ENCODE assay signal across 8 mouse cellular contexts in genomic region chr7:25181814-25182213, GRCm38 (mm10). TPM values are rescaled to one million over a fixed set of nuclear protein-coding genes. Genes with fewer than 3 reads are reported as not detected.
DNase-seq lines count a peak whose midpoint lies in the region; ATAC-seq and TF ChIP-seq lines count a peak whose summit lies in the region.

No protein-coding gene starts in this region.

- WGBS in forebrain, embryonic 16.5 days: 5% methylated on average over 21 of the region's 21 CpGs
- 7% methylated on average over 21 of the region's 21 CpGs for WGBS in kidney, embryonic 14.5 days

- peaks cover 28% of the 10 kb centered on the region for H3K4me1 ChIP-seq in E14TG2a.4 (replicated peaks; ENCODE audit: low read depth, low read length)
- peaks cover 33% of the 10 kb centered on the region for H3K4me1 ChIP-seq in forebrain, embryonic 16.5 days (replicated peaks; ENCODE audit: control insufficient read depth, insufficient read depth, low read length)
- H3K4me1 ChIP-seq in megakaryocyte, embryonic 14.5 days: peaks cover 71% of the 10 kb centered on the region
- 0 out of 2 replicates have a peak, but pooled peaks cover 3% of the 10 kb centered on the region for H3K4me1 ChIP-seq in kidney, embryonic 14.5 days (ENCODE audit: control insufficient read depth, insufficient read depth, low read length)

- no peak for ATAC-seq in forebrain, embryonic 16.5 days
- no peak for ATAC-seq in kidney, embryonic 14.5 days (ENCODE audit: low FRiP score, low TSS enrichment)

- peak overlapping the region; percentile 53 for H3K4me2 ChIP-seq in forebrain, embryonic 16.5 days (ENCODE audit: low read length)
- H3K4me2 ChIP-seq in kidney, embryonic 14.5 days (replicated peaks; ENCODE audit: low read depth, low read length): no peak overlapping the region; the same call in 1 of the 2 replicates

- no peaks in the 10 kb centered on the region for H3K36me3 ChIP-seq in E14TG2a.4 (ENCODE audit: insufficient read depth, low read length)
- no peaks in the 10 kb centered on the region for H3K36me3 ChIP-seq in forebrain, embryonic 16.5 days (ENCODE audit: control insufficient read depth, insufficient read depth)
- peaks cover 1% of the 10 kb centered on the region for H3K36me3 ChIP-seq in megakaryocyte, embryonic 14.5 days (replicated peaks; ENCODE audit: low read length)
- H3K36me3 ChIP-seq in kidney, embryonic 14.5 days (ENCODE audit: control insufficient read depth, insufficient read depth, low read length): no peaks in the 10 kb centered on the region

- no peak overlapping the region for H3K27ac ChIP-seq in forebrain, embryonic 16.5 days (ENCODE audit: low read length)
- H3K27ac ChIP-seq in kidney, embryonic 14.5 days (ENCODE audit: low read depth, low read length): no peak overlapping the region

- peak overlapping the region; percentile 35 for H3K4me3 ChIP-seq in E14TG2a.4 (replicated peaks; ENCODE audit: low read length)
- H3K4me3 ChIP-seq in forebrain, embryonic 16.5 days (replicated peaks; ENCODE audit: low read length): peak overlapping the region; percentile 33
- peak overlapping the region; percentile 93 for H3K4me3 ChIP-seq in megakaryocyte, embryonic 14.5 days (replicated peaks)
- H3K4me3 ChIP-seq in kidney, embryonic 14.5 days (ENCODE audit: low read length): no peak overlapping the region; the same call in 1 of the 2 replicates

- no peak for TF ChIP-seq CTCF in E14TG2a.4 (conservative IDR thresholded peaks at IDR 0.05; ENCODE audit: low read length)

- H3K9me3 ChIP-seq in E14TG2a.4 (ENCODE audit: low read length): no peaks in the 10 kb centered on the region
- no peaks in the 10 kb centered on the region for H3K9me3 ChIP-seq in forebrain, embryonic 16.5 days (ENCODE audit: control insufficient read depth, low read length)
- no peaks in the 10 kb centered on the region for H3K9me3 ChIP-seq in megakaryocyte, embryonic 14.5 days
- no peaks in the 10 kb centered on the region for H3K9me3 ChIP-seq in kidney, embryonic 14.5 days (ENCODE audit: control insufficient read depth, low read length)

- peaks cover 66% of the 10 kb centered on the region for H3K27me3 ChIP-seq in E14TG2a.4 (ENCODE audit: insufficient read depth, low read length)
- peaks cover 20% of the 10 kb centered on the region for H3K27me3 ChIP-seq in forebrain, embryonic 16.5 days (replicated peaks; ENCODE audit: control insufficient read depth, insufficient read depth, low read length)
- H3K27me3 ChIP-seq in megakaryocyte, embryonic 14.5 days (replicated peaks): peaks cover 31% of the 10 kb centered on the region
- H3K27me3 ChIP-seq in kidney, embryonic 14.5 days (ENCODE audit: control insufficient read depth, insufficient read depth, low read length): peaks cover 64% of the 10 kb centered on the region

- H3K9ac ChIP-seq in forebrain, embryonic 16.5 days (replicated peaks; ENCODE audit: low read depth, low read length): peak overlapping the region; percentile 32
- H3K9ac ChIP-seq in kidney, embryonic 14.5 days (ENCODE audit: low read depth, low read length): no peak overlapping the region

- peak; percentile 29 for DNase-seq in cerebellum, adult 9-11 months
- DNase-seq in cerebellum, adult 8-10 months: no peak
- no peak for DNase-seq in kidney, postnatal 4 days
- DNase-seq in right cerebral cortex, postnatal 36 days (ENCODE audit: low spot score in 2 of 2): no peak

RNA-seq across cellular contexts. Expression of gene Pou2f2, which starts 2.3 kb away (rescaled TPM):
- polyA plus RNA-seq in forebrain, embryonic 16.5 days (2015; fragmentation: Nextera tagmentation; extraction: Ambion mirVana): 10.6 and 17.0 TPM in 2 replicates
- polyA plus RNA-seq in megakaryocyte, embryonic 14.5 days (2012; ENCODE audit: insufficient read depth, low replicate concordance): 141 and 174 TPM in 2 replicates
- polyA plus RNA-seq in kidney, embryonic 14.5 days (2014; fragmentation: Nextera tagmentation; extraction: Ambion mirVana): 0.39 and 0.90 TPM in 2 replicates

RNA-seq across cellular contexts. Expression of gene Dedd2, which starts 38.6 kb away (rescaled TPM):
- polyA plus RNA-seq in forebrain, embryonic 16.5 days (2015; fragmentation: Nextera tagmentation; extraction: Ambion mirVana): 14.7 and 15.0 TPM in 2 replicates
- 16.7 and 34.3 TPM in 2 replicates for polyA plus RNA-seq in megakaryocyte, embryonic 14.5 days (2012; ENCODE audit: insufficient read depth, low replicate concordance)
- 8.7 and 10.8 TPM in 2 replicates for polyA plus RNA-seq in kidney, embryonic 14.5 days (2014; fragmentation: Nextera tagmentation; extraction: Ambion mirVana)

RNA-seq across cellular contexts. Expression of gene Zfp526, which starts 39.4 kb away (rescaled TPM):
- polyA plus RNA-seq in forebrain, embryonic 16.5 days (2015; fragmentation: Nextera tagmentation; extraction: Ambion mirVana): 1.8 and 1.9 TPM in 2 replicates
- 4.8 and 8.9 TPM in 2 replicates for polyA plus RNA-seq in megakaryocyte, embryonic 14.5 days (2012; ENCODE audit: insufficient read depth, low replicate concordance)
- 2.2 and 4.2 TPM in 2 replicates for polyA plus RNA-seq in kidney, embryonic 14.5 days (2014; fragmentation: Nextera tagmentation; extraction: Ambion mirVana)

RNA-seq across cellular contexts. Expression of gene Gsk3a, which starts 55.8 kb away (rescaled TPM):
- 14.9 and 17.1 TPM in 2 replicates for polyA plus RNA-seq in forebrain, embryonic 16.5 days (2015; fragmentation: Nextera tagmentation; extraction: Ambion mirVana)
- polyA plus RNA-seq in megakaryocyte, embryonic 14.5 days (2012; ENCODE audit: insufficient read depth, low replicate concordance): 55.6 and 120 TPM in 2 replicates
- polyA plus RNA-seq in kidney, embryonic 14.5 days (2014; fragmentation: Nextera tagmentation; extraction: Ambion mirVana): 15.7 and 18.5 TPM in 2 replicates
